Mouse (Mus musculus) lung, adult 2 months (tissue): Measurements from ENCODE around the gene Lonrf2.

Source experiments
- CTCF ChIP-seq: fragments of 200-500 bp; IDR thresholded peaks from 2 replicates; pipeline ENCODE4 v1.5.1; 2011; ENCODE audit warnings: mild to moderate bottlenecking, low read length, control low read depth; ENCODE audit not compliant: insufficient read depth
- POLR2A ChIP-seq: fragments of 200-500 bp; IDR thresholded peaks from 2 replicates; pipeline ENCODE4 v1.6.1; 2011; ENCODE audit warnings: low read depth, mild to moderate bottlenecking, control low read depth, low read length, borderline replicate concordance; ENCODE audit errors: extremely low read depth

- TF ChIP-seq CTCF = no peak
- TF ChIP-seq POLR2A = no peak
Observed at GRCm38 (mm10) chr1:38881366-38881765, 44.9 kb upstream of the Lonrf2 start.
